8 mouse cellular contexts compared by ENCODE assay signal in the genomic region with DNA sequence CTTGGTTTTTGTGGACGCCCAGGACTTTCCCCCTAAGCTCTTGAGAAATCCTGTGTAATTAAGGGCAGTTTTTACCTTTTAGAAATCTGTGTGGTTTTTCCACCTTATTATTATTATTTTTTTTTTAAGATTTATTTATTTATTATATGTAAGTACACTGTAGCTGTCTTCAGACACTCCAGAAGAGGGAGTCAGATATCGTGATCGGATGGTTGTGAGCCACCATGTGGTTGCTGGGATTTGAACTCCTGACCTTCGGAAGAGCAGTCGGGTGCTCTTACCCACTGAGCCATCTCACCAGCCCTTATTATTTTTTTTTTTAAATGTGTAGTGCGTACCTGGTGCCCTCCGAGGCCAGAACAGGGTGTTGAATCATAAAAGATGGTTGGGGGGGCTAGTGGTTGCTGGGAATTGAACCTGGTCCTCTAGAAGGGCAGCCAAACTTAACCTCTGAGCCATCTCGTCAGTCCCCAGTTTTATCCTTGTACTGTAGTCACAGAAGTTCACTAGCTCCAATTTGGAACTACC. TPM values are rescaled to one million over a fixed set of nuclear protein-coding genes. Genes with fewer than 3 reads are reported as not detected.
DNase-seq lines count a peak whose midpoint lies in the region; ATAC-seq and TF ChIP-seq lines count a peak whose summit lies in the region.
"Not testable (repeated sequence)": the region's sequence is repeated elsewhere in the genome, so short reads cannot be mapped to it uniquely, and the experiment has no call there.

No protein-coding gene starts in this region.

- WGBS in embryonic facial prominence, embryonic 13.5 days, result 31% methylated on average over 8 of the region's 8 CpGs
- 28% methylated on average over 8 of the region's 8 CpGs for WGBS in heart, adult 2 months
- 31% methylated on average over 8 of the region's 8 CpGs for WGBS in hindbrain, embryonic 15.5 days
- WGBS in liver, postnatal 0 days (ENCODE audit: insufficient replicate concordance), result 24% methylated on average over 8 of the region's 8 CpGs
- WGBS in midbrain, embryonic 16.5 days, result 34% methylated on average over 8 of the region's 8 CpGs
- WGBS in stomach, embryonic 16.5 days, result 28% methylated on average over 8 of the region's 8 CpGs

- ATAC-seq in embryonic facial prominence, embryonic 13.5 days (ENCODE audit: insufficient number of reproducible peaks, insufficient read depth, low FRiP score, low TSS enrichment, low read depth); hindbrain, embryonic 15.5 days (ENCODE audit: low FRiP score, low read depth); liver, postnatal 0 days; stomach, embryonic 16.5 days (ENCODE audit: insufficient read depth, low FRiP score): not testable (repeated sequence)
- peak; percentile 63; the same call in 1 of the 2 replicates for ATAC-seq in midbrain, embryonic 16.5 days

- H3K79me2 ChIP-seq in heart, adult 2 months (replicated peaks; ENCODE audit: control insufficient read depth, insufficient read depth, low read length), result not testable (repeated sequence)

- not testable (repeated sequence) for TF ChIP-seq POLR2A in heart, adult 2 months (IDR thresholded peaks at IDR 0.05; ENCODE audit: insufficient read depth, low read depth, low read length)

- H3K27me3 ChIP-seq in embryonic facial prominence, embryonic 13.5 days; heart, adult 2 months (ENCODE audit: control insufficient read depth, insufficient read depth, low read length); hindbrain, embryonic 15.5 days; liver, postnatal 0 days (ENCODE audit: insufficient read depth, low read length); midbrain, embryonic 16.5 days (ENCODE audit: control insufficient read depth, insufficient read depth, low read depth, low read length); stomach, embryonic 16.5 days (ENCODE audit: control insufficient read depth, insufficient read depth, low read length): not testable (repeated sequence)

- not testable (repeated sequence) for TF ChIP-seq CTCF in heart, adult 2 months (IDR thresholded peaks at IDR 0.05); left cerebral cortex, adult 2 months (IDR thresholded peaks at IDR 0.05); liver, postnatal 0 days (IDR thresholded peaks at IDR 0.05; ENCODE audit: low read depth)

- in situ Hi-C loops in ES-E14 (cut with MboI; ENCODE audit: low sequenced_read_pairs in 2 of 2, unreplicated experiment in 2 of 2), result not testable (repeated sequence)

- intact Hi-C loops in heart, adult 2 months (cut with DNase I), result loop anchor here (5.0 kb wide), 1 partner anchor 1124 kb away; the partner anchor contains the start of genes Ankra2 and Utp15
- intact Hi-C loops in left cerebral cortex, adult 2 months (cut with DNase I), result loop anchor here (5.0 to 10.0 kb wide), 2 partner anchors 484 to 1124 kb away; partner anchors contain the start of genes Ankra2 and Utp15

- DNase-seq in ES-E14 (ENCODE audit: low read depth, low spot score); heart, adult 2 months; left cerebral cortex, adult 2 months (ENCODE audit: extremely low spot score in 1 of 2, low spot score in 2 of 2); liver, postnatal 0 days: not testable (repeated sequence)

- not testable (repeated sequence) for TF ChIP-seq EP300 in heart, adult 2 months (IDR thresholded peaks at IDR 0.05; ENCODE audit: insufficient read depth, low read depth, low read length); liver, postnatal 0 days (IDR thresholded peaks at IDR 0.05; ENCODE audit: low read depth)

- not testable (repeated sequence) for H3K4me1 ChIP-seq in ES-E14 (ENCODE audit: control insufficient read depth in 2 of 2, insufficient read depth in 2 of 2, low read length in 2 of 2, poor library complexity in 1 of 2); embryonic facial prominence, embryonic 13.5 days; heart, adult 2 months (ENCODE audit: control insufficient read depth, insufficient read depth, low read length); liver, postnatal 0 days (ENCODE audit: insufficient read depth); stomach, embryonic 16.5 days (ENCODE audit: control insufficient read depth, insufficient read depth, low read length)
- H3K4me1 ChIP-seq in hindbrain, embryonic 15.5 days (replicated peaks), result peaks cover 18% of the 10 kb centered on the region
- peaks cover 12% of the 10 kb centered on the region for H3K4me1 ChIP-seq in midbrain, embryonic 16.5 days (ENCODE audit: control insufficient read depth, insufficient read depth, low read length)

- H3K27ac ChIP-seq in ES-E14 (ENCODE audit: insufficient read depth, low read depth, low read length, poor library complexity, severe bottlenecking), result not testable (repeated sequence)
- H3K27ac ChIP-seq in embryonic facial prominence, embryonic 13.5 days, result 0 out of 2 replicates have a peak overlapping the region, but pooled peaks have one; percentile 86
- peak overlapping the region; percentile 96 for H3K27ac ChIP-seq in heart, adult 2 months
- H3K27ac ChIP-seq in hindbrain, embryonic 15.5 days (replicated peaks), result peak overlapping the region; percentile 95
- H3K27ac ChIP-seq in left cerebral cortex, adult 2 months, result peak overlapping the region; percentile 95
- H3K27ac ChIP-seq in liver, postnatal 0 days (ENCODE audit: low read depth), result peak overlapping the region; percentile 96
- peak overlapping the region; percentile 89 for H3K27ac ChIP-seq in midbrain, embryonic 16.5 days (ENCODE audit: low read length)
- H3K27ac ChIP-seq in stomach, embryonic 16.5 days (ENCODE audit: low read length), result peak overlapping the region; percentile 86; the same call in 1 of the 2 replicates

- H3K9ac ChIP-seq in ES-E14 (ENCODE audit: insufficient read depth, low read depth, low read length, poor library complexity, severe bottlenecking), result peak overlapping the region; percentile 98
- H3K9ac ChIP-seq in embryonic facial prominence, embryonic 13.5 days, result peak overlapping the region; percentile 92
- H3K9ac ChIP-seq in heart, adult 2 months (ENCODE audit: low read depth, low read length), result peak overlapping the region; percentile 93
- H3K9ac ChIP-seq in hindbrain, embryonic 15.5 days, result peak overlapping the region; percentile 98
- H3K9ac ChIP-seq in liver, postnatal 0 days (replicated peaks), result peak overlapping the region; percentile 95
- peak overlapping the region; percentile 89 for H3K9ac ChIP-seq in midbrain, embryonic 16.5 days (ENCODE audit: low read depth, low read length)
- H3K9ac ChIP-seq in stomach, embryonic 16.5 days (ENCODE audit: low read length), result peak overlapping the region; percentile 95

- H3K36me3 ChIP-seq in ES-E14 (ENCODE audit: control insufficient read depth, insufficient read depth, low read length, poor library complexity, severe bottlenecking); heart, adult 2 months (ENCODE audit: control insufficient read depth, insufficient read depth, low read length); midbrain, embryonic 16.5 days (ENCODE audit: control insufficient read depth, insufficient read depth, low read length); stomach, embryonic 16.5 days (ENCODE audit: control insufficient read depth, insufficient read depth, low read length): not testable (repeated sequence)
- peaks cover 24% of the 10 kb centered on the region for H3K36me3 ChIP-seq in embryonic facial prominence, embryonic 13.5 days
- peaks cover 20% of the 10 kb centered on the region for H3K36me3 ChIP-seq in hindbrain, embryonic 15.5 days
- H3K36me3 ChIP-seq in liver, postnatal 0 days (replicated peaks; ENCODE audit: insufficient read depth, low read length), result peaks cover 15% of the 10 kb centered on the region

- H3K9me3 ChIP-seq in ES-E14 (ENCODE audit: control insufficient read depth, insufficient read depth, low read depth, low read length); embryonic facial prominence, embryonic 13.5 days; hindbrain, embryonic 15.5 days; liver, postnatal 0 days (ENCODE audit: low read length); midbrain, embryonic 16.5 days (replicated peaks; ENCODE audit: control insufficient read depth, low read length, poor library complexity, severe bottlenecking); stomach, embryonic 16.5 days (replicated peaks; ENCODE audit: control insufficient read depth, low read length): not testable (repeated sequence)

- H3K4me2 ChIP-seq in embryonic facial prominence, embryonic 13.5 days, result peak overlapping the region; percentile 56
- peak overlapping the region; percentile 59 for H3K4me2 ChIP-seq in hindbrain, embryonic 15.5 days
- H3K4me2 ChIP-seq in liver, postnatal 0 days (ENCODE audit: low read depth, low read length), result peak overlapping the region; percentile 65
- H3K4me2 ChIP-seq in midbrain, embryonic 16.5 days (ENCODE audit: low read length), result peak overlapping the region; percentile 58
- H3K4me2 ChIP-seq in stomach, embryonic 16.5 days (ENCODE audit: low read depth, low read length), result peak overlapping the region; percentile 51

- peak overlapping the region; percentile 98 to 100 for H3K4me3 ChIP-seq in ES-E14 (ENCODE audit: insufficient read depth in 1 of 2, low read depth in 1 of 2, low read length in 2 of 2, poor library complexity in 1 of 2, severe bottlenecking in 1 of 2)
- H3K4me3 ChIP-seq in embryonic facial prominence, embryonic 13.5 days, result peak overlapping the region; percentile 91
- peak overlapping the region; percentile 95 for H3K4me3 ChIP-seq in heart, adult 2 months
- H3K4me3 ChIP-seq in hindbrain, embryonic 15.5 days, result peak overlapping the region; percentile 99
- peak overlapping the region; percentile 82 for H3K4me3 ChIP-seq in left cerebral cortex, adult 2 months
- H3K4me3 ChIP-seq in liver, postnatal 0 days (ENCODE audit: low read depth, low read length), result peak overlapping the region; percentile 96
- H3K4me3 ChIP-seq in midbrain, embryonic 16.5 days (ENCODE audit: low read depth, low read length), result peak overlapping the region; percentile 72
- H3K4me3 ChIP-seq in stomach, embryonic 16.5 days (replicated peaks; ENCODE audit: low read length), result peak overlapping the region; percentile 94

RNA-seq across cellular contexts. Expression of gene Gfm2, which starts 0.7 kb away (rescaled TPM):
- total RNA-seq in ES-E14 (2012; rRNA removed), result 70.6 and 100 TPM in 2 replicates
- 32.7 and 38.0 TPM in 2 replicates for polyA plus RNA-seq in embryonic facial prominence, embryonic 13.5 days (2015; fragmentation: Nextera tagmentation; extraction: Ambion mirVana)
- total RNA-seq in heart, adult 2 months (2021), result 10 to 100 TPM; 43.0 to 54.7 TPM
- polyA plus RNA-seq in heart, adult 2 months (2012; rRNA removed), result 27.9 and 50.2 TPM in 2 replicates
- 31.8 and 34.4 TPM in 2 replicates for polyA plus RNA-seq in hindbrain, embryonic 15.5 days (2015; fragmentation: Nextera tagmentation; extraction: Ambion mirVana)
- 10 to 100 TPM; 26.9 to 28.3 TPM for total RNA-seq in left cerebral cortex, adult 2 months (2021)
- 9.9 and 11.0 TPM in 2 replicates for polyA plus RNA-seq in liver, postnatal 0 days (2015; fragmentation: Nextera tagmentation; extraction: Ambion mirVana)
- 30.1 and 37.0 TPM in 2 replicates for polyA plus RNA-seq in midbrain, embryonic 16.5 days (2015; fragmentation: Nextera tagmentation; extraction: Ambion mirVana)
- polyA plus RNA-seq in stomach, embryonic 16.5 days (2015; fragmentation: Nextera tagmentation; extraction: Ambion mirVana), result 32.7 and 34.9 TPM in 2 replicates

RNA-seq across cellular contexts. Expression of gene Nsa2, which starts 0.7 kb away (rescaled TPM):
- 98.3 and 116 TPM in 2 replicates for total RNA-seq in ES-E14 (2012; rRNA removed)
- 80.2 and 80.6 TPM in 2 replicates for polyA plus RNA-seq in embryonic facial prominence, embryonic 13.5 days (2015; fragmentation: Nextera tagmentation; extraction: Ambion mirVana)
- total RNA-seq in heart, adult 2 months (2021), result 10 to 100 TPM; 42.0 to 45.0 TPM
- polyA plus RNA-seq in heart, adult 2 months (2012; rRNA removed), result 14.9 and 27.5 TPM in 2 replicates
- 35.0 and 36.0 TPM in 2 replicates for polyA plus RNA-seq in hindbrain, embryonic 15.5 days (2015; fragmentation: Nextera tagmentation; extraction: Ambion mirVana)
- 10 to 100 TPM; 36.8 to 37.1 TPM for total RNA-seq in left cerebral cortex, adult 2 months (2021)
- polyA plus RNA-seq in liver, postnatal 0 days (2015; fragmentation: Nextera tagmentation; extraction: Ambion mirVana), result 30.4 and 30.5 TPM in 2 replicates
- 30.3 and 32.9 TPM in 2 replicates for polyA plus RNA-seq in midbrain, embryonic 16.5 days (2015; fragmentation: Nextera tagmentation; extraction: Ambion mirVana)
- polyA plus RNA-seq in stomach, embryonic 16.5 days (2015; fragmentation: Nextera tagmentation; extraction: Ambion mirVana), result 51.4 and 53.2 TPM in 2 replicates

RNA-seq across cellular contexts. Expression of gene Gm6169, which starts 39.4 kb away (rescaled TPM):
- 6.7 and 8.4 TPM in 2 replicates for total RNA-seq in ES-E14 (2012; rRNA removed)
- polyA plus RNA-seq in embryonic facial prominence, embryonic 13.5 days (2015; fragmentation: Nextera tagmentation; extraction: Ambion mirVana), result 2.3 and 6.6 TPM in 2 replicates
- total RNA-seq in heart, adult 2 months (2021), result 10 to 100 TPM in 1 of 2 experiments, not detected in 1; 10.7 TPM
- 1.2 and 2.5 TPM in 2 replicates for polyA plus RNA-seq in heart, adult 2 months (2012; rRNA removed)
- polyA plus RNA-seq in hindbrain, embryonic 15.5 days (2015; fragmentation: Nextera tagmentation; extraction: Ambion mirVana), result 0.30 and 0.32 TPM in 2 replicates
- 1 to 10 TPM in 1 of 2 experiments, under 1 TPM in 1; 0.36 to 3.0 TPM for total RNA-seq in left cerebral cortex, adult 2 months (2021)
- 0.70 and 0.92 TPM in 2 replicates for polyA plus RNA-seq in liver, postnatal 0 days (2015; fragmentation: Nextera tagmentation; extraction: Ambion mirVana)
- 0.61 and 0.67 TPM in 2 replicates for polyA plus RNA-seq in midbrain, embryonic 16.5 days (2015; fragmentation: Nextera tagmentation; extraction: Ambion mirVana)
- 4.6 and 22.9 TPM in 2 replicates for polyA plus RNA-seq in stomach, embryonic 16.5 days (2015; fragmentation: Nextera tagmentation; extraction: Ambion mirVana)

RNA-seq across cellular contexts. Expression of gene Hexb, which starts 59.7 kb away (rescaled TPM):
- 82.5 and 144 TPM in 2 replicates for total RNA-seq in ES-E14 (2012; rRNA removed)
- 26.8 and 33.4 TPM in 2 replicates for polyA plus RNA-seq in embryonic facial prominence, embryonic 13.5 days (2015; fragmentation: Nextera tagmentation; extraction: Ambion mirVana)
- total RNA-seq in heart, adult 2 months (2021), result 10 to 100 TPM; 21.2 to 21.7 TPM
- 21.3 and 26.5 TPM in 2 replicates for polyA plus RNA-seq in heart, adult 2 months (2012; rRNA removed)
- 45.2 and 52.9 TPM in 2 replicates for polyA plus RNA-seq in hindbrain, embryonic 15.5 days (2015; fragmentation: Nextera tagmentation; extraction: Ambion mirVana)
- 100 to 1,000 TPM; 102 to 103 TPM for total RNA-seq in left cerebral cortex, adult 2 months (2021)
- polyA plus RNA-seq in liver, postnatal 0 days (2015; fragmentation: Nextera tagmentation; extraction: Ambion mirVana), result 21.2 and 22.0 TPM in 2 replicates
- 40.3 and 49.8 TPM in 2 replicates for polyA plus RNA-seq in midbrain, embryonic 16.5 days (2015; fragmentation: Nextera tagmentation; extraction: Ambion mirVana)
- 53.1 and 59.9 TPM in 2 replicates for polyA plus RNA-seq in stomach, embryonic 16.5 days (2015; fragmentation: Nextera tagmentation; extraction: Ambion mirVana)
